Comparison of ENCODE assay signal across 20 mouse cellular contexts in the genomic region with DNA sequence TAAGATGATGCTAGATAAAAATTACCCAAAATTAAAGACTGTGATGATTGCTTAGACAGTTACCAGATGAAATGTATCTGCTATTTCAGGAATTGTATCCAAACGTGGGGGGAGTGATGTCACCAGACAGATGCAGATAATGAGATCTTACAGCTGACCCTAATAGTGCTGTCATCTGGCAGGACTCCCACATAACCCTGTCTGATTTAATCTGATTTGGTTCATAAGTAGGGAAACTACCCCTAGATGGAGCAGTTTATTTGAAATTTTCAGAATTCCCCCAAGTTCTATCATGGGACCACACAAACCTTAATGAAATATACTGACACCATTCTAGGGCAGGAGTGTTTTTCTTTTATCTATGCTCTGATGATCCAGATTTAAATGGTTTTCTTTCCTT.
"Had no signal": no experiment of that assay in that cellular context is flagged by ENCODE, and none has a peak within 500 bp of the region (broad histone marks: within the 10 kb centered on the region; RNA-seq: fewer than 3 reads in every experiment).

No protein-coding gene starts in this region.

- DNase-seq: kidney, adult 11 months; kidney, adult 9 months; kidney, postnatal 25 days; left cerebral cortex, postnatal 4 days; liver, postnatal 0 days; lung, postnatal 10 days; lung, postnatal 4 days; right cerebral cortex, adult 18-20 months; right cerebral cortex, postnatal 25 days; spleen, adult 18-20 months; thymus, postnatal 25 days had no signal

- H3K27ac ChIP-seq: intestine, embryonic 15.5 days; limb, embryonic 12.5 days; limb, embryonic 15.5 days; liver, embryonic 14.5 days; lung, embryonic 15.5 days; midbrain, embryonic 13.5 days; neural tube, embryonic 13.5 days; stomach, embryonic 15.5 days had no signal

- H3K4me2 ChIP-seq: intestine, embryonic 15.5 days; limb, embryonic 12.5 days; limb, embryonic 15.5 days; liver, embryonic 11.5 days; lung, embryonic 15.5 days; midbrain, embryonic 13.5 days; neural tube, embryonic 13.5 days; stomach, embryonic 15.5 days had no signal

- H3K36me3 ChIP-seq: intestine, embryonic 15.5 days; limb, embryonic 12.5 days; limb, embryonic 15.5 days; lung, embryonic 15.5 days; midbrain, embryonic 13.5 days; neural tube, embryonic 13.5 days; stomach, embryonic 15.5 days had no signal

- H3K4me3 ChIP-seq: intestine, embryonic 15.5 days; limb, embryonic 12.5 days; limb, embryonic 15.5 days; lung, embryonic 15.5 days; midbrain, embryonic 13.5 days; neural tube, embryonic 13.5 days; stomach, embryonic 15.5 days had no signal

- H3K9me3 ChIP-seq: intestine, embryonic 15.5 days; limb, embryonic 12.5 days; limb, embryonic 15.5 days; lung, embryonic 15.5 days; midbrain, embryonic 13.5 days; neural tube, embryonic 13.5 days; stomach, embryonic 15.5 days had no signal

- H3K4me1 ChIP-seq: intestine, embryonic 15.5 days; limb, embryonic 12.5 days; limb, embryonic 15.5 days; lung, embryonic 15.5 days; midbrain, embryonic 13.5 days; neural tube, embryonic 13.5 days; stomach, embryonic 15.5 days had no signal

- ATAC-seq: intestine, embryonic 15.5 days; liver, postnatal 0 days; midbrain, embryonic 13.5 days had no signal

- H3K9ac ChIP-seq: intestine, embryonic 15.5 days; limb, embryonic 12.5 days; limb, embryonic 15.5 days; liver, embryonic 14.5 days; liver, postnatal 0 days; lung, embryonic 15.5 days; midbrain, embryonic 13.5 days; neural tube, embryonic 13.5 days; stomach, embryonic 15.5 days had no signal

- H3K27me3 ChIP-seq: intestine, embryonic 15.5 days; limb, embryonic 15.5 days; lung, embryonic 15.5 days; midbrain, embryonic 13.5 days; neural tube, embryonic 13.5 days; stomach, embryonic 15.5 days had no signal
